Mouse (Mus musculus) MN1 (cell line): Measurements from ENCODE around the gene Gpr50.
A peak's percentile ranks its signal among the peaks of the same experiment; 100 is the strongest.

ENCODE experiments used
- DNase-seq: peaks from one replicate; pipeline ENCODE4 v3.0.0-alpha.2; 2016; ENCODE audit warnings: low spot score

Gene Gpr50

GRCm38 (mm10) chrX:71663374-71663773 lies at the start of gene Gpr50:
Gpr50 (plus strand) TSS chrX:71663667.
- no peak for DNase-seq

GRCm38 (mm10) chrX:71622286-71622685 lies 41.2 kb upstream of the Gpr50 start:
- DNase-seq = no peak

- DNase-seq = no peak
These were observed 39.6 kb upstream of the Gpr50 start for GRCm38 (mm10) chrX:71623843-71624242.

- DNase-seq = peak; percentile 31
These were observed 35.2 kb upstream of the Gpr50 start for GRCm38 (mm10) chrX:71628306-71628705.

GRCm38 (mm10) chrX:71630709-71631108 lies 32.8 kb upstream of the Gpr50 start:
- DNase-seq = no peak

- DNase-seq = no peak
These were observed 32.3 kb upstream of the Gpr50 start for GRCm38 (mm10) chrX:71631130-71631529.

GRCm38 (mm10) chrX:71647958-71648357 lies 15.5 kb upstream of the Gpr50 start:
- DNase-seq = peak; percentile 51

- DNase-seq = no peak
These were observed 15.0 kb upstream of the Gpr50 start for GRCm38 (mm10) chrX:71648434-71648833.

GRCm38 (mm10) chrX:71648848-71649454 lies 14.5 kb upstream of the Gpr50 start:
- peak; percentile 52 for DNase-seq

- DNase-seq = no peak
These were observed 13.5 kb upstream of the Gpr50 start for GRCm38 (mm10) chrX:71649993-71650392.

- DNase-seq = no peak
These were observed 1.7 kb upstream of the Gpr50 start for GRCm38 (mm10) chrX:71661794-71662193.

- DNase-seq = no peak
These were observed 612 bp downstream of the Gpr50 start for GRCm38 (mm10) chrX:71663871-71664687.

GRCm38 (mm10) chrX:71664688-71665026 lies 1.2 kb downstream of the Gpr50 start:
- DNase-seq = no peak

GRCm38 (mm10) chrX:71670254-71670653 lies 6.8 kb downstream of the Gpr50 start:
- DNase-seq = no peak

GRCm38 (mm10) chrX:71700817-71701469 lies 37.5 kb downstream of the Gpr50 start:
- DNase-seq = no peak
